Mouse (Mus musculus): ENCODE measurements around the gene Gm37240.

DNA sequence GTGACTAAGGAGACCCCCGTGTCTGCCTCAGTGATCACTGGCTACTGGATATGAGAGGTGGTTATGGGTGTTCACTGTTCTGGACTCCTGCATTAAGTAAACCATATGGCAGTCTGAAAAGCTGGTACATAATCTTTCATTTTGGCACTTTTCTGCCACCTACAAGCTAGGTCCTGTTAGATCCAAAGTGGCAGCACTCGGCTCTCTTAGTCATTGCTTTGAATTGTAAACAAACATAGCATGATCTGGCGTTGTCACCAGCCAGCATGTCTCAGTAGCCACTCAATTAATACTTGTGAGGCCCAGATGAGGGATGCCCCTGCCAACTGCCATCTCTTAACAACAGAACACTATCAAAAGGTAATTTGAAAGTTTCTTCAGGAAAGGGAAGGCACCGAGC is 904.6 kb downstream of the Gm37240 start:
- no peak for TF ChIP-seq POLR2A (IDR thresholded peaks at IDR 0.05; ENCODE audit: borderline replicate concordance, control insufficient read depth, low read depth, low read length)
- TF ChIP-seq CTCF (IDR thresholded peaks at IDR 0.05; ENCODE audit: control insufficient read depth, insufficient read depth, low read length): no peak
